Mouse (Mus musculus): Measurements from ENCODE around the gene Bcl3.
"Not testable (repeated sequence)": the region's sequence is repeated elsewhere in the genome, so short reads cannot be mapped to it uniquely, and the experiment has no call there.

The Bcl3 gene

DNA sequence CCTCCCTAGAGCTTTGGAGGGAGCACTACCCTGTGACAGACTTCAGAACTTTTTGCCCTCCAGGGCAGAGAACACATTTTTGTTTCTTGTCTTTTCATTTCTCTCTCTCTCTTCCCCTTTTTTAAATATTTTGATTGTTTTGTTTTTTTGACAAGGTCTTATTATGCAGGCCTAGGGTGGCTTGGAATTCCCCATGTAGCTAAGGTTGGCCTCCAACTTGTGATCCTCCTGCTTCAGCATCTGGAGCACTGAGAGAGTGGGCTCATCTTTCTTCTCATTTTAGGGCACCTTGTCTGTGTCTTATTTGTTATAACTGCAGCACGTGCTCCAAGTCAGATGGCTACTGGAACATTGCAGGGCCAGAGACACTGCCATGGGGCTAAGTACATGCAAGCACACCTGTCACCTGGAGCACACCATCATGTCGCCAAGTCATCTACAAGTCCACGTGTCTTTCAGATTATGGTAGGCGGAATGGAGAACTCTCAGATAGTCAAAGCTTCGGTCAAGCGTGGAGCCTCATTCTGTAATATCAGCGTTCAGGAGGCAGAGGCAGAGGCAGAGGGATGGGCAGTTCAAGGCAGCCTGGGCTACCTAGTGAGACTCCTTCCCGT lies 16.1 kb downstream of the Bcl3 start:
- DNase-seq (ENCODE audit: low spot score in 2 of 2), result no peak

DNA sequence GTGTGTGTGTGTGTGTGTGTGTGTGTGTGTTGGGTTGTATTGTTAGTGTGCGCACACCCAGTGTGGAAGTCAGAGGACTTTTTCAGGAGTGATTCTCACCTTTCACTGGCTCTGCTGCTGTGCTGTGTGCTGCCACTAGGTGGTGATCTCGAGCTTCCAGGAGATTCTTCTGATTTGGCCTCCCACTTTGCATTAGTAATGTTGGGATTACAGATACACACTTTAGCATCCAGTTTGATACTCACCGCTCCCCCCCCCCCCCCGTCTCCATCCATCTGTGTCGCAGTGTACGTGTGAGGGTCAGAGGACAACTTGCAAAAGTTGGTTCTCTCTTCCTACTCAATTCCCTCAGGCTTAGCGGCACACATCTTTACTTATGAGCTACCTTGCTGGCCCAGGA lies 19.6 kb downstream of the Bcl3 start:
- peak in 1 of 2 experiments; percentile 62 for DNase-seq (ENCODE audit: low spot score in 2 of 2)

DNA sequence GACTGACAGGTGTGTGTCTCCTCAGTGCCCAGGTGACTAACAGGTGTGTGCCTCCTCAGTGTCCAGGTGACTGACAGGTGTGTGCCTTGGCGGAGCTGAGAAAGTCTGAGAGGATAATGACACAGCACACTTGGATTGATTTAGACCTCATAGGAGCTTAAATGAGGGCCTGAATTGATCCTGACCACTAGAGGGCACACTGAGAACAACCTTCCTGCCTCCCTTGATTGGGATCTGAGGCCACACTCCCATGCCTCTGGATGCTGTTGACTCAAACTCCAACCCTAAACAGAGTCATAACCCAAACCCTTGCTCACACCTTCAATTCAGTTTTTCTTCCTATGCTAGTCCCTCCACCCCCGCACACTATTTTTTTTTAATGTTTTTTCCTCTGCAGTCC lies 21.8 kb downstream of the Bcl3 start:
- DNase-seq (ENCODE audit: low spot score in 2 of 2), result no peak

DNA sequence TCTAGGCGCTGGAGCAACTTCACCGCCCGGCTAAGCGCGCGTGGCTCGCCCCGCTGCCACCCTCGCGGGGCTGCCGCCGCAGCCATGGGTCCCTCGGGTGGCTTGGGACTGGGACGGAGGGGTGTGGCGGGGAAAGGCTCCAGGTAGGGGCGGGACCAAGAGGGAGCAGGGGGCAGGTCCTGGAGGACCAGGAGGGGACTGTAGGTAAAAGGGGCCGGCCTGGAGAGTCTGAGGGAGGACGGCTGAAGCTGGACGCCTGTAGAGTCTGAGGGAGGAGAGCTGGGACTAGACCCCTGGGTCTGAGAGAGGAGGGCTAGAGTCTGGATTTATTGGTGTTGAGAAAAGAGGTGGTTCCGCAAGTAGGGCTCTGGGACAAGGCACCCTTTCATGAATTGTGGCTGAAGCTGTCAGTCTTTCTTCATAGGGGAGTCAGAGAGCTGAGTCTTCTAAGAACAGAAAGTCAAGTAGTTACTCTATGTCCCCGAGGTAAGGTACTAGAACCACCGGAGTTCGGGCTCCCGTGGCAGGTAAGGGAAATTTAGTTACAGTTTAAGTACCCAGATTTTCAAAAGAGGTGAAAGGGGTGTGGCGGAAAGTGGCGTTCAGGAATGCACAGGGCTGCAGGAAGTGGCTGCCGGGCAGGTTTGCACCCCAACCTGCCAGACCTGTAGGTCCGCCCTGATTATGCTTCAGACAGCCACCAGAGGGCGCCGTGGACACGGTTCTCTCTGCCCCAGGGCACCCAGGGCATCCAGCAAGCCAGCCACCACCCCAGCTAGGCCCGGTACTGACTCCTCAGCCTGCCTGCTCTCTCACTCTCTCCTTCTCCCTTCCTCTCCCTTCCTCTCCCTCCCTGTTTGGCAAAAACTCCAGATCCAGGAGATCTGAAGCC lies 25.6 kb downstream of the Bcl3 start, which contains the start of gene Cblc:
Gene Cblc, minus strand, starts transcription at position 113 of the 892 bp plus-strand sequence.
- DNase-seq (ENCODE audit: low spot score in 2 of 2), result peak in 1 of 2 experiments; percentile 50

DNA sequence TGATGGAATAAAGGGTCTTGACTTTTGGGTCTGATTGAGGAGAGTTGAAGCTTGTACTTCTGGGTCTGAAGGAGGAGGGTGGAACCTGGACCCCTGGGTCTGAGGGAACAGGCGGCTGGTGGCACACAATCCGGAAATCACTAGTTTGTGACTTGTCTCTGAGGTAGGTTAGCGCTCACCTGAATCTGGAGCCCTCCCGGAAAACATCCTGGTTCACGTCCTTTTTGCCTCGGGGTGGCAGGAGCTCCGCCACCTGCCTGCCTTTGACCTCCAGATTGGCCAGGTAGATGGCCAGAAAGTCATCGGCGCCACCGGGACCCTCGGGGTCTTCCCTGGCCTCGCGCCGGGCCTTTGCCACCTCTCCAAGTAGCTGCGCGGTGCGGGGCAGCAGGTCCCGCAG lies 26.3 kb downstream of the Bcl3 start:
- no peak for DNase-seq (ENCODE audit: low spot score in 2 of 2)

DNA sequence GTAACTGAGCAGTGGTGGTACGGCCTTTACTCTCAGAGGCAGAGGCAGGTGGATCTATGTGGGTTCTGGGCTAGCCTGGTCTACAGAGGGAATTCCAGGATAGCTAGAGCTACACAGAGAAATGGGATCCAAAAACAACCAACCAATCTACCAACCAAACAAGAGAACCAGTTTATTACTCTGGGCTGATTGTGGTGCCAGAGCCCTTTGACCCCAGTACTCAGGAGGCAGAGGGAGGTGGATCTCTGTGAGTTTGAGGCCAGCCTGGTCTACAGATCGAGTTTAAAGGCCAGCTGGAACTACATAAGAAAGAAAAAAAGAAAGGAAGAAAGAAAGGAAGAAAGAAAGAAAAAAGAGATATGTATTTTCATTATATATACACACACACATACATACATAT lies 27.3 kb downstream of the Bcl3 start:
- DNase-seq (ENCODE audit: low spot score in 2 of 2), result no peak

DNA sequence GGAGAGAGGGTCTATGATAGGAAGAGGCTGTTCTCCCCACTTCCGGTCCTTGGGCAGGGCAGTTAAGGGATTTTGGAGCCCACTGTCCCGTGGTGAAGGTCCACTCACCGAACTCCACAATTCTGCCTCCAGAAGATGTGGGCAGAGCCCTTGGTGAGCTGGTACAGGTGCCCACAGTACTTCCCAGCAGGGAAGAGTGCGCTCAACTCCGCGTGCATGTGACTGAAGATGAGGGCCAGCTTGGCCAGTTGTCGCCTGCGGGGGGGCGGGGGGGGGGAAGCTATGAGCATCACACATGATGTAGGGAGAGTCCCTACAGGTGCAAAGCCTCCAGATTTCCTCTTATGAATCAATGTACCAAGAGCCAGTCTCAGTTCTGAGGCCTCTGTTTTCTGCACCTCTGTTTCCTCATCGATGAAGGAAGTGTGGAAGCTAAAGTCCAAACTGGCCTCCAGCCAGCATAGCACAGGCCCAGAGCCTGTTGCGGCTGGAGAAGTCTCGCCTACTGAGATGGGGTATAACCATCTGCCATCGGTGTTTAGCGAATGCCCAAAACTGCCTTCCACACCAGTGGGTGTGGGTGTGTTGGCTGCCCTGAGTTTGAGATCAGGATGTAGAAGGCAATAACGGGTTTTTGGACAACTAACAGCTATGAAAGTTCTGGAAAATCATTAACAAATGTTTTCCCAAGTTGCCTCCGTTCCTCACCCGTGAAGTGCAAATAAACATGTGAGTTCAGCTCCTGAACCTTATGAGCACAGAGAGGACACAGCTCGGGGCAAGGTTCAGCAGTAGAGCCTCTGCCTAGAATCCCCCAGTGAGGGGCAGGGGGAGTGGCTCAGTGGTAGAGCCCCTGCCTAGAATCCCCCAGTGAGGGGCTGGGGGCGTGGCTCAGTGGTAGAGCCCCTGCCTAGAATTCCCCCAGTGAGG lies 29.6 kb downstream of the Bcl3 start:
- no peak for DNase-seq (ENCODE audit: low spot score in 2 of 2)

DNA sequence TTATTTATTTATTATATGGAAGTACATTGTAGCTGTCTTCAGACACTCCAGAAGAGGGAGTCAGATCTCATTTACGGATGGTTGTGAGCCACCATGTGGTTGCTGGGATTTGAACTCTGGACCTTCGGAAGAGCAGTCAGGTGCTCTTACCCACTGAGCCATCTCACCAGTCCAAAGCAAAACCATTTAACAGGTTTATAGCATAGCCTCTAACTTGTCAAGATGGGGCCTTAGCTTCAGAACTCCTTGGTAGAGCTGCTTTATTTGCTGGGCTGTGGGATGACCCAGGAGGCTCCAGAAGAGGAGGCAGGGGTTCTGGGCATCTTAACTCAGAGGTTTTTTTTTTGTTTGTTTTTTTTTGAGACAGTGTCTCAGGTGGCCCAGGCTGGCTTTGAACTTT lies 31.1 kb downstream of the Bcl3 start:
- DNase-seq (ENCODE audit: low spot score in 2 of 2), result not testable (repeated sequence)

DNA sequence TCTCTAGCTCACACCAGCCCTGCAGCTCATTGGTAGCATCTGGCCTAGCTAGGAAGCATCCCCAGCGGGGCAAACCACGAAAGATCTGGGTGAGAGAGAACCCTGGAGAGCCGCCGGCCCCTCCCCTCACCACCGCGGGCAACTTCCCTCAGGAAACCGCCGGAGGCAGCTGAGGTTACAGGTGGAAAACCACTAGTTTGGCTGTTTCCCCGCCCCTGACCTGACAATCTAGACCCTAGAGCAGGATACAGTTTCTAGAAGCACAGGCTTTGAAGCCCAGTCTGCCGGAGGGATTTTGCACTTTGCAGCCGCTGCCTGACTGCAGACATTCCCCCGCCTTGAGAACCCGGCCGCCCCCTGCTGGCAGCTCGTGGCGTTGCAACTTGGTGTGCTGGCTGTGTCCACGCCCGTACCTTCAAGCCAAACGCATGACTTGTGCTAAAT lies 32.6 kb downstream of the Bcl3 start:
- DNase-seq (ENCODE audit: low spot score in 2 of 2), result peak; percentile 57 to 84

DNA sequence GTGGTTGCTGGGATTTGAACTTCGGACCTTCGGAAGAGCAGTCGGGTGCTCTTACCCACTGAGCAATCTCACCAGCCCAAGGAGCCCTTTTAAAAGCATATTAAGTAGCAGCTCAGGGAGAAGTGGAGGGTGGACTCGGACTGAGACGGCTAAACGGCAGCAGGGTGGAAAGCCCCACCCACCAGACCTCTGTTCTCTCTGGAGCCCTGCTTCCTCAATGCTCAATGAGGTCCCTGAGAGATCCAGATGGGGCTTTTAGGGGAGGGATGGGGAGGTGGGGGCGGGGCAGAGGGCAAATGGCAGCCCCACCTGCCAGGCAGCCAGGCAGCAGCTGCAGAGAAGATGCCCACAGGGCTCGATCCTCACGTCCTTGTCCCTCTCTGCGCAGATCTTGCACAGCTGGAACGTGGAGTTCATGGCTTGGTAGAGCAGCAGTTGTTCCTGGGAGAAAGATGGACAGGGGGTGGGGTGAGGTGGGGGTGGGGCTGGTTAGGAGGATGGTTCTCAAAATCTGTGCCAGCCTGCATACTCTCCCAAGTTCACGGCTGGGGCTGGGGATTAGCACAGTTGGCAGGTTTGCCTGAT lies 36.6 kb downstream of the Bcl3 start:
- no peak for DNase-seq (ENCODE audit: low spot score in 2 of 2)

DNA sequence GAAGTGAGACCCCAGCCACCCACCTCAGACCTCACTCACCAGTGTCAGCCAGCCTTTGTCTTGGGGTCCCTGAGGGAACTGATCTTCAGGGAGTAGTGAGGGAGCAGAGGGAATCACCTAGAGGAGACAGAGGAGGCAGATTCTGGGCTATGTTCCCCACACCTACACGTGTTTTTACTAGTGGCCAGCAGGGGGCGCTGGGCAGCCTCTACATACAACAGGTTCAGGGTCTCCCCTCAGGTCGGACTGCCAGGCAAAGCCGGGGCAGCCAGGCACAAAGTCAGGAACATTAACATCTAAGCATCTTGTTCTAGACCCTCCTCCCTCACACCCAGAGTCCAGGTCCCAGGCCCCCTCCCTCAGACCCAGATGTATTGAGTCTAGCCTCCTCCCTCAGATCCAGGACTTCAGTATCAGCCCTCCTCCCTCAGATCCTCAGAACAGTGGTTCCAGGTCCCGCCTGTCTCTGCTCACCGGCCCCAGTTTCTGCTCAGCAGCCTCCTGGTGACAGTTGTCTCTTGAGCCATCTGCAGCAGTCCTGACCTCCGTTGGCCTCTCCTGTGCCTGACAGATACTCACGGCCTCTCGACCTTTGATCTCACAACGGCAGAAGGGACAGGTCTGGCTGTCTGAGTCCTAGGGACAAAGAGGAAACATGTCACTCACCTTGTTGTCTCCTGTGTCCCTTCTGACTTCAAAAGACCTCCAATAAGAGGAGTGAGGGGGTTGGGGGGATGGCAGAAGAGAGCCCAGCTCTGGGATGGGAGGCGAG lies 37.6 kb downstream of the Bcl3 start:
- DNase-seq (ENCODE audit: low spot score in 2 of 2), result no peak

DNA sequence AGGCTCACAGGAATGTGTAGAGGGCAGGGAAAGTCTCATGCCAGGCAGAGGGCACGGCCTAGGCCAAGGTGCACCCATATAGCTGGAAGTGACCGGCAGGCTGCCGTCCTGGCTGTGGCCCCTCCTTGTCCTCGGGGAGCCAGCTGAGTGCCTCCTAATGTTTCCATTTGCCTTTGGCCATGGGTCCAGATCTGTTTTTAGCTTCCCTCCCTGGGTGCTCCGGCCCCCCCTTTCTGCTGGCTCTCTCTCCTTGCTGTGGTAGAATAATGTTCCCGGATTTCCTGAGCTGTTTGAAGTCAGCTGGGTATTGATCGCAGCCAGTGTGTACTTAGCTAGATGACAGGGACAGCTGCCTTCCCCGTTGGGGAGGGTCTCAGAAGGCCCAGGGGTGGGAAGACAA lies 38.9 kb downstream of the Bcl3 start:
- no peak for DNase-seq (ENCODE audit: low spot score in 2 of 2)

DNA sequence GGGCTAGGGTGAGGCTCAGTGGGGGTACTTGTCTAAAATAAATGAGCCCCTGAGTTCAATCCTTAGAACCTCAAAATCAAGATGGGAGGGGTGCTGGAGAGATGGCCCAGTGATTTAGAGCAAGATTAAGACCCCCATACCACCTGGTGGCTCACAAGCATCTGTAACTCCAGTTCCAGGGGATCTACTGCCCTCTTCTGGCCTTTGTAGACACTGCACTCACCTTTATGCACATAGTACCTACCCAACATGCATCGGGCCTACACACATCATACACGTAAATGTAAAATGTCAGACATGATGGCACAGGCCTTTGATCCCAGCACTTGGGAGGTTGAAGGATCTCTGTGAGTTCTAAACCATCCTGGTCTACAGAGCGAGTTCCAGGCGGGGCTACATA lies 39.9 kb downstream of the Bcl3 start:
- no peak for DNase-seq (ENCODE audit: low spot score in 2 of 2)

DNA sequence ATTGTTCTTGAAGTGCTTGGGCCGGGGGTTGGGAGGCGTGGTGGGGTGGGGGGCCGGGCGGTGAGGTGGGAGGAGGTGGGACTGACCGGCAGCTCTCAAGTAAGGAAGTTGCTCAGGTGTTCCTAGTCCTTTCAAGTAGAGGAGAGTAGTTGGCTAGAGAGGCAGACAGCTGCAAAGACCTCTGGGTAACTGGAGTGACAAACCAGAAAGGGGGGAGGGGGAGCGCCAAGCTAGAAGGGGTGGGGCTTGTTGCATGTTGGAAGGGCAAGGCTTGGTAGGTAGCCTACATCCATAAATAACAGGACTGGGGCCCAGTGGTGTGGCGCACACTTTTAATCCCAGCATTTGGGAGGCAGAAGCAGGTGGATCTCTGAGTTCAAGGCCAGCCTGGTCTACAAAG lies 40.8 kb downstream of the Bcl3 start:
- DNase-seq (ENCODE audit: low spot score in 2 of 2), result no peak

DNA sequence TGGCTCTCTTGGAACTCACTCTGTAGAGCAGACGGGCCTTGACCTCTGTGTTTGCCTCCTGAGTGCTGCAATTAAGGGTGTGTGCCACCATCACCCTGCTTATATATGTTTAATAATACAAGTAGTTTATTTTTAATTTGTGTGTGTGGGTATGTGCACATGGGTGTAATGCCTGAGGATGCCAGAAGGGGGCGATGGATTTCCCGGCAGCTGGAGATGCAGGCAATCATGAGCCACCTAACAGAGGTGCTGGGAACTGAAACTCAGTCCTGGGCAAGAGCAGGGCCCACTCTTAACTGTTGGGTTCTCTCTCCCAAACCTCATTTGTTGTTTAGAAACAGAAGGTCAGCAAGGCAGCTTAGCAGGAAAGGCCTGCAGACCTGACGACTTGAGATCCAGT lies 42.7 kb downstream of the Bcl3 start:
- no peak for DNase-seq (ENCODE audit: low spot score in 2 of 2)

DNA sequence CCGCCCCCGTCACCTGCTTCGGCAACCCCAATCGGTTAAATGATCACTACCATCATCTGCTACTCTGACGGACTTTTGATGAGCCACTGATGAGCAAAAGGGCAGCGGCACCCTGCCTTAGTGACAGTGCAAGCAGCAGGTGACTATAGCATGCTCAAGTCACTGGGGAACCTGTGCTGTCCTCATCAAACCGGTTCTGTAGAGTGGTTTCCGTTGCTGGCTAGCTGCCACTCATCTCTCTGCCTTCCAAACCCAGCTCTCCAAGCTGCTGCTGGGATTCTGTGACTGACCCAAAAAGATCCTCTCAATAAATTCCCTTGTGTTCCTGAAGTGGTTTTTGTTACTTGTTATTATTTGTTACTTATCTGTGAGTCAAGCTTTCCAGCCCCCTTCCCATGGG lies 43.9 kb downstream of the Bcl3 start:
- DNase-seq (ENCODE audit: low spot score in 2 of 2), result no peak

DNA sequence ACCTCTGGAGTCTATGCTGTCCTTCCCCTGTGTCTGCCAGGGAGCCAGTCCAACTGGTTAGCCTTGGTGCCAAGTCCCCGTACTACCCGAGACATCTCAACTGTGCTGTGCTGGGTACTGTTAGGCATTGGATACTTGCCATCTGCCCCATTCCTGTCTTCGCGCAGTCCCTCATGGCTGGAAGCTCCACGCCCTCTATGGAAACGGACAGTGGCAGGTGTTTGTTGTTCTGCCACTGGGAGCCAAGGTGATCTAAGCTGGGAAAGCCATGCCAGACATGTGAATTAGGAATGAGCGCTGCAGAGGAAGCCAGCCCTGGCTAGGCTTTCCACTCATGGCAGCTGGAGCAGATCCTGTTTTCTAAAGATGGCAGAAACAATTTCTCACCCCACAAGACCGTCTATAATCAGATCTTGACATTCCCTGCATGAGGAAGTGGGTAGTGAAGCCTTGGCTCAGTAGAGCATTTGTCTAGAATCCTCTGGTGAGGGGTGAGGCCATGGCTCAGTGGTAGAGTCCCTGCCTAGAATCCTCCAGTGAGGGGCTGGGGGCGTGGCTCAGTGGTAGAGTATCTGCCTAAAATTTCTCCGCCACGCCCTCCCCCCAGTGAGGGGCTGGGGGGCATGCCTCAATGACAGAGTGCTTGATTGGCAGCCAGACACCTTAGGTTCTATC lies 45.4 kb downstream of the Bcl3 start:
- DNase-seq (ENCODE audit: low spot score in 2 of 2), result no peak

DNA sequence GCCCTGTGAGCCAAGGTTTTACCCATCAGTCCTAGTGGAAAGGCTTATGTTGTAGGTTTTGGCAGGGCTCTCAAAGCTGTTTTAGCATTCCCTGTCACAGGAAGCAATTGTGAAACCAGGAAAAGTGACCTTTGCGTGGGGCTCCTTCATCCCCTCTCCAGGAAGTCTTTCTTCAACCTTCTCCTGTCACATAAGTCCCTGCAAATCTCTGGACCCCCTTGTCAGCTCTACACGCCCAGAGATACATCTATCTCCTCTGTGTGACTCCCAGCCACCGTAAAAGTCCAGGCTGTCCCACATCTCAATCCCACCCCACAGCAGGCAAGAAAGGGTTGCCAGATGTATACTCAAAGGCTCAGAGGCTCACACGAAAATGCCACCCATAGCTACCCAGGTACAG lies 50.9 kb downstream of the Bcl3 start:
- no peak for DNase-seq (ENCODE audit: low spot score in 2 of 2)

DNA sequence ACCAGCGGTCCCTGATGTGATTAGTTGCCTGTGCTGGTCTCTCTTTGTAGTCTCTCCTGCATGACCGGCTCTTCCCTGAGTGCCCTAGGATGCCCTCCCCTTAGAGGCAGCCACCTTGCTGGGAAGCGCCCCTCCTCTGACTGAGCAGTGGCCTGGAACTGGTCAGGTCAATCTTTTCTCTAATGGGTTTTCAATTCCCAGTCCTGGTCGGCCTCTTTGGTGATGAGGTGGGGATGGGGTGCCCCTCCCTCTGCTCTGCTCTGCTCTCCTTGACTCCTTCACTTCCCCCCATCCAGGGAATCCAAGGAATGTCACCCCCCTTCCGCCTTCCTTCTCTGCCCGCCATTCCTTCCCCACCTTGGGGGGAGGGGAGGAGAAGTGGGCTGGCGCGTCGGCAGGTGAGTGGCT lies 51.6 kb downstream of the Bcl3 start, which contains the start of gene Bcam:
Gene Bcam, minus strand, starts transcription at position 33 of the 408 bp plus-strand sequence.
- DNase-seq (ENCODE audit: low spot score in 2 of 2), result no peak

DNA sequence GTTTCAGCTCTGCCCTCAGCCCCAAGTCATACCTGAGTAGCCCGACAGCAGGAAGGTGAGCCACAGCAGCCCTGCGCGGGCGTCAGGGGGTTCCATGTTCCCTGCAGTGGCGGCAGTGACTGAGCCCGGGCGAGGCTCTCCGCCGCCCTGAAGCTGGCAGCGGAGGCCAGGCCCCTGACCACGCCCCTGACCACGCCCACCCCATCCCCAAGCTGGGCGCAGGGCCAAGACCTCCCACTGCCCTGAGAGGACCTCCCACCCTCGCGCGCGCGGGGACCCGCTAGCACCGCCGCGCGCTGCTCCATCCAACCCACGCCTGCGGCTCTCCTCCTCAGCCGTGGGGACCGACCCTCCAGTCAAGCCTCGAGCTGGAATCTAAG lies 52.2 kb downstream of the Bcl3 start:
- DNase-seq (ENCODE audit: low spot score in 2 of 2), result peak in 1 of 2 experiments; percentile 64
